Mouse (Mus musculus) liver, adult (tissue): ENCODE results near the gene Cep131.

Experiments used
- GATA4 ChIP-seq: IDR thresholded peaks from 2 replicates; pipeline ENCODE4 v1.6.1; 2014; ENCODE audit warnings: mild to moderate bottlenecking, low read length; ENCODE audit not compliant: insufficient replicate concordance

Cep131 gene

DNA sequence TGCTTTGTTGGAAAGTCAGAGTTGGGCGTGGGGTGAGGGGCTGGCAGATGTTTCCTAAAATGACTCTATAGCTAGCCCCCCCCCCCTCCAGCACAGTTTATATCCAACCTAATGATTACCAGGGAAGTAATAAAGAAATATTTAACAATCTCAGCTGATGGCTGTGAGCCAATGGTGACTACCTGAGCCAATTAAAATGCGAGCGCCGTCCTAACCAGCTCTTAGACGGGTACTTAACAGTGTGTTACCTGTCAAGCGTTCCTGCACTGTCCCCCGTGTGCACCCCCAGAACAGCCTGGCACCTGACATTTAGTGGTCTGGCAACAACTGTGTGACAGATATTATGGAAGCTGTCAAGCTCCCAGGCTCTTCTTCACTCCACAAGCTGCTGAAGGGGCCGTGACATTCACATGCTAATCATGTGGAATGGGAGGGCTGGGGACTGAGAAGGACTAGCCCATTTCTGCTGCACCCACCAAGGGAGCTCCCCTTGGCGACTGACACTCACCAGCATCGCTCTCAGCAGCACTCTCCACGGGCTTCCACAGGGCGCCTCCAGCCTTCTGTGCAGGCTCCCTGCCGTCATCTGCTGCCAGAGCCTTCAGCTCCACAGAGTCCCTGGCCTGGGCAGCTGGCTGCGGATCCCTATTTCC, 23.1 kb upstream of the Cep131 start:
- no peak for TF ChIP-seq GATA4

DNA sequence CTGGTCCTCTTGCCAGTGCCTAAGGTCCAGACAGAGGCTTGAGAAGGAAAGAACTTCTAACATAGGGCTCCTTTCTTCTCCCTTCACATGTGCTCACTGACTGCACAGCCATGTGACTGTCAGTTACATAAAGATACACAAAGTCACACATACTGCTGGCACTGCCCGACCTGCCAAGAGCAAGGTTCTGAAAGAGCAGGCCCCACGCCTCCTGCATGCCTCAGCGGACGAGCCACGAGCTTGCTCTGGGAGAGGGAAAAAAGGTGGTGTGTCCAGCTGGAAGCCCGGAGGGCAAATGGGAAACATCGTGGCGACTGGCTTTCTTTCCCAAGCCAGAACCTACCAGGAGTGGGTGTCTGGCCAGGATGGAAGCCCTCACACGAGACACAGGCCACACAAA, 21.2 kb upstream of the Cep131 start:
- TF ChIP-seq GATA4: no peak

GRCm38 (mm10) chr11:120107026-120107425, 20.4 kb upstream of the Cep131 start:
- no peak for TF ChIP-seq GATA4

- no peak for TF ChIP-seq GATA4
These were observed 16.9 kb upstream of the Cep131 start for GRCm38 (mm10) chr11:120103431-120103997.

- no peak for TF ChIP-seq GATA4
These were observed 14.4 kb upstream of the Cep131 start for GRCm38 (mm10) chr11:120101036-120101435.

DNA sequence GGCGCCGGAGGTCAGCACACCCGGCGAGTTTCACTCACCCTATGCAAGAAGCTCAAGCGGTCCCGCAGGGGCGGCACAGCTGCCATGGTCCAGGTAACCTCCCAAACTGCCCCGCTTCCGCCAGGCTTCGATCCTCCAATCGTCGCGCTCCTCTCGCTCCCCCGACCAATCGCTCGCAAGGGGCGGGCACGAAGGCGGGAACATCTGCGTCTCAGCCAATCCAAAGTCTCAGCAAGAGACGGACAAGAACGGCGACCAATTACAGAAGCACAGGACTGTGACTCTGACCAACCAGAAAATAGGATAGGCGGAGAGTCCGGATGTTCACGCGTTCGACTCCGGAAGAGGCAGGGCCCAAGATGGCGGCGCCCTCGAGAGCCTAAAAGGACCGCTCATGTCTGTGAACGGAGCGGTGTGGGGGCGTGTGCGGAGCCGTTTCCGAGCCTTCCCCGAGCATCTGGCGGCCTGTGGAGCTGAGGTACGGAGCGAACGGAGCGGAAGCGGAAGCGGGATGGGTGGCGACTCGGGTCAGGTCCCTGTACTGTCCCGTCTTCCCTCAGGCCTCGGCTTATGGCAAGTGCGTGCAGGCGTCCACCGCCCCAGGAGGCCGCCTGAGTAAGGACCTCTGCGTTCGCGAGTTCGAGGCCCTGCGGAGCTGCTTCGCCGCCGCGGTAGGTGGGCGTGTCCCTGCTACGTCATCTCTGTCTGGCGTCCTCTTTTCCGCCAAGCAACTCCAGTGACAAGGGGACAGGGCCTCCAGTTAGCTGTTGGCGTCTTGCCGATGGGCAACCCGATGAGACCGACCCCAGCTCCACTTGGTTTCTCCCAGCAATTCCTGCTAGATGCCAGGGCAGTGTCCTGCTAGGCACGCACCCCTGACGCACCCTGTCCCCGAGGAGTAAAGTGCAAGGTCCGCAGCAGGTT, 12.2 kb upstream of the Cep131 start, which contains the start of the genes Tepsin and Ndufaf8:
TSS of gene Tepsin (minus strand) at position 144 of the 924 bp plus-strand sequence.
TSS of gene Ndufaf8 (plus strand) at position 341 of the 924 bp plus-strand sequence.
- no peak for TF ChIP-seq GATA4

DNA sequence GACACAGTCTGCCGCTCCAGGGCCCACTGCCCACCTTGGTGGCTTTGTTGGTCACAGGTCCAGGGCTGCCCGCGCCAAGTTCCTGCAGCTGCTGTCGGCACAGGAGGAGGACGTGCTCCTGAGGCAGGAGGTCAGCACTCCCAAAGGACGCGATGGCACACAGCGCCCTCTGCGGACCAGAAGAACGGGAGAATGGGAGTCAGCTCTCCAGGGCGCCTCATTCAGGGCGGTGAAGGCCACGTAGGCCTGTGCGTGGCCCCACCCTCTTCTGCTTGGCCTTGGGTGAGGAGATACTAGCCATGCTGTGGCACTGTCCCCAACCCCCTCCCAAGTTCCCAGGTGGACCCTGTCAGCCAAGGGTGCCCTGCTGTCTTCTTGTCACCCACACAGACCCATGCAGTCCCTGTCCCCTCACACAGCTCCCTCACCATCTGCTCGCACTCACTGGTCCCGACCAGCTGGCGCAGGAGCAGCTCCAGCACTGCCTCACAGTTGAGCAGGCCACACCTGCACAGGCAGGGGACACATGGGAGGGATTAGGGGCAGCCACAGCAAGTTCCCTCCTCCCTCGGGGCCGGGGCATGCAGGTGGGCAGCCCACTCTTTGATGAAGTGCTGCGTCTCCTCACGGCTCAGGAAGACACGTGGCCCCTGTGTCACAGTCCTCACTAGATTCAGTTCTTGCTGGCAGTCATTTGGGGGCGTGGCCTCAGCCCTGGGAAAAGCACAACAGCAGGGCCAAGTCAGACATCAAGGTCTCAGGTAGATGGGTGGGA, 6.4 kb upstream of the Cep131 start:
- TF ChIP-seq GATA4: no peak

- TF ChIP-seq GATA4: no peak
These were observed 4.0 kb upstream of the Cep131 start for GRCm38 (mm10) chr11:120090661-120091060.

- no peak for TF ChIP-seq GATA4
These were observed 568 bp downstream of the Cep131 start for GRCm38 (mm10) chr11:120085891-120086627.

DNA sequence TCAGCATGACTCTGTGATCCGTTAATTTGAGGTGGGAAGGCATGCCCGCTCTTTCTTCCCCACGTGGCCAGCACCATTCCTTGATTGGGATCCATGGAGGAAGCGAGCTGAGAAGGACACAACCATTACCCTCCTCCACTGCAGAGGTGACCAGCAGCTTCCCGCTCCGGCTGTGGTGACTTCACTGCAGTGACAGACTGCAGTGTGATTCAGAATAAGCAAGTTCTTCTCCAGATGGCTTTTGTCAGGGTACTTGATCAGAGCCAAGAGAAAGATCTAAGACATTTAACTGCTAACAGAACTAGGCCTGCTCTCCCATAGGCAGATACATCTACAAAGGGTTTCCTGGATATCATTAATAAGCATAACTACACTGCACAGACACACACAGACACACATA, 6.3 kb downstream of the Cep131 start:
- TF ChIP-seq GATA4: no peak

GRCm38 (mm10) chr11:120076191-120076590, 10.4 kb downstream of the Cep131 start:
- no peak for TF ChIP-seq GATA4

GRCm38 (mm10) chr11:120072986-120073647, 13.5 kb downstream of the Cep131 start:
- TF ChIP-seq GATA4: no peak

DNA sequence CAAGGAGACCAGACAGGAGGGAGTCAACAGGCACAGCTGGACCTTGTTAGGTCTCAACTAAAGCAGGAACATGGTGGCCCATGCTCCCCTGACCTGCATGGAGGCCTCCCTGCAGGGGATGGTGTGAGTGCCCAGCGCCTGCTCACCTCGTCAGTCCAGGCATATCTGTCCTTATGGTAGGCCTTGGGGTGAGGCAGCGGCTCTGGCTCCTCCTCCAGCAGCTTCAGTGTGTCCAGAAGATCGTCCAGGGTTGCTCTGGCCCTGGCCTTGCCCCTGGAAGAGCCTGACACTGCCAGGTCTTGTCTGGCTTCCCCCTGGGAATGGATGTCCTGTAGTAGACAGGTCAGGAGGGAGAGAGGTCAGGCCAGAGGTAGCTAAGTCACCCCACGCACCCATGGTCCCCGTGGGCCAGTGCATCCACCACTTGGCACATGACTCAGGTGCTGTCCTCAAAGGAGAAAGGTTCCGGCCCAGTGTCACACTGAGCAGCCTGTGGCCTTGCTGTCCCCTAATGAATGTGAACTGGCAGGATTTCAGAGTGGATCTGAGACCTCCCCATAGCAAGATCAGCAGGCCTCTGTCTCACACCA, 14.8 kb downstream of the Cep131 start:
- no peak for TF ChIP-seq GATA4

DNA sequence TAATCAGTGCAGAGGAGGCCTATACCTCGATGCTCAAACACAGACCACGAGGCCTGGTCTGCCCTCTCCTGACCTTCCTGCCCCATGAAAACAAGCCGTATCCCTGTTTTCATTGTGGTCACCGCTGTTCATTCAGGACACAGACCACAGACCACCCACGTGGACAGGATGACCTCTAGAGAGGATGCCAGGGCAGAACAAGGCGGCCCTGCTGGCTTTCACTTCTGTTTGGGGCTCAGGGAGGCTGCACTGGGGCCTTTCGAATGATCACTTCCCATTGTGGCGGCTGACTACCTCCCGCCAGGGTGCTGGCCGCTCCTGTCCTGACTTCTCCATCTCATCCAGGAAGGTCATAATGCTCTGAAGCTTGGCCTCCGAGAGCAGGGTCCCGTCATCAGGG, 15.6 kb downstream of the Cep131 start:
- no peak for TF ChIP-seq GATA4
